Mouse (Mus musculus) hindbrain, postnatal 0 days (tissue): ENCODE results near the gene Abhd2. TPM values are rescaled to one million over a fixed set of nuclear protein-coding genes. Genes with fewer than 3 reads are reported as not detected.

Experiments
- ATAC-seq: fragments of 200-750 bp; cut with Nextera tagmentation; 2 replicates; pipeline ENCODE4 v1.8.0; 2017; ENCODE audit warnings: mild to moderate bottlenecking, moderate TSS enrichment, moderate library complexity
- DNase-seq: peaks from one replicate; pipeline ENCODE4 v3.0.0-alpha.2; 2015; ENCODE audit warnings: low spot score
- H3K27ac ChIP-seq: fragments of 300-500 bp; sonication (generic); 2 replicates; pipeline ENCODE4 v1.5.1; 2014; ENCODE audit warnings: mild to moderate bottlenecking
- H3K27me3 ChIP-seq: fragments of 300-500 bp; sonication (generic); 2 replicates; pipeline ENCODE4 v1.6.1; 2014; ENCODE audit warnings: low read length, mixed read lengths; ENCODE audit not compliant: insufficient read depth
- H3K36me3 ChIP-seq: fragments of 300-500 bp; sonication (generic); 2 replicates; pipeline ENCODE4 v1.6.1; 2014; ENCODE audit warnings: low read length, mixed read lengths; ENCODE audit not compliant: insufficient read depth
- H3K4me1 ChIP-seq: fragments of 300-500 bp; sonication (generic); 2 replicates; pipeline ENCODE4 v1.6.1; 2014; ENCODE audit warnings: antibody characterized with exemption, low read length, mixed read lengths; ENCODE audit not compliant: insufficient read depth
- H3K4me2 ChIP-seq: fragments of 300-500 bp; sonication (generic); 2 replicates; pipeline ENCODE4 v1.6.1; 2014; ENCODE audit warnings: low read depth, mild to moderate bottlenecking, low read length, moderate library complexity, mixed read lengths
- H3K4me3 ChIP-seq: fragments of 300-500 bp; sonication (generic); 2 replicates; pipeline ENCODE4 v1.5.1; 2014; ENCODE audit warnings: low read length
- H3K9ac ChIP-seq: fragments of 300-500 bp; sonication (generic); replicated peaks from 2 replicates; pipeline ENCODE4 v1.6.1; 2014; ENCODE audit warnings: mild to moderate bottlenecking, low read length, moderate library complexity, mixed read lengths
- H3K9me3 ChIP-seq: fragments of 300-500 bp; sonication (generic); 2 replicates; pipeline ENCODE4 v1.6.1; 2016; ENCODE audit warnings: low read length, mixed read lengths
- CTCF ChIP-seq: IDR thresholded peaks from 2 replicates; pipeline ENCODE4 v1.5.1; 2016; ENCODE audit warnings: antibody characterized with exemption, control low read depth, low read depth
- WGBS: fragments of 180-500 bp; shearing (Covaris S2); extraction: QIAGEN DNeasy Blood & Tissue Kit; methylation state at CpG from one replicate; pipeline ENCODE4 v1.1.7; 2014; 5-methylcytosine and 5-hydroxymethylcytosine counted together
- polyA plus RNA-seq: library from polyadenylated mRNA; unstranded; fragments of >200 nt; fragmentation: Nextera tagmentation; extraction: Ambion mirVana; gene quantifications from 2 replicates; pipeline ENCODE4 v1.2.1, GENCODE M21; 2015
- total RNA-seq: library from RNA; depleted of rRNA; stranded (reverse); fragments of >200 nt; gene quantifications from 2 replicates; pipeline ENCODE4 v1.2.3, GENCODE M21; 2014

Abhd2 gene
- total and polyA plus RNA-seq, 2 experiments from 2014 or later = 23.9 to 92.3 TPM

DNA sequence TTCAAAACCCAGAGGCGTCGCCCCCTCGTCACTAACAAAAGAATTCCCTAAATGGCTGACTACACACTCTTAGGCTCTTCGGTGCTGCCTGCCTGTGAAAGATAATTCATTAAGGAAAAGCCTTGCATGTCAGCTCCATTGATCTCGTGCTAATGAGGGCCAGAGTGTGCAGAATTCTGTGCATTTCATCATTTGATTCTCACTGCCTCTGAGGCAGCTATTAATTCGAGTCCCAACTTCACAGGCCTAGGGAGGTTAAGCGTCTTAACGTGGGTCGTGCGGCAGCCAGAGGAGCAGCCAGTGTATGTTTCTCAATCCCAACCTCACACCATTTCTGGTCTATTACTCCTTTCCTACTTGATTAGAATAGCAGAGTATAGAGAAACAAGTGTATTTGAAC lies 58.2 kb downstream of the Abhd2 start:
- no peaks in the 10 kb centered on the region for H3K27me3 ChIP-seq
- no peaks in the 10 kb centered on the region for H3K4me1 ChIP-seq
- no peaks in the 10 kb centered on the region for H3K9me3 ChIP-seq
- no peak overlapping the region for H3K4me3 ChIP-seq
- no peak for ATAC-seq
- no peak overlapping the region for H3K27ac ChIP-seq
- no peak overlapping the region for H3K9ac ChIP-seq
- H3K4me2 ChIP-seq = no peak overlapping the region
- 37% methylated on average over 10 of the region's 10 CpGs for WGBS
- H3K36me3 ChIP-seq = peaks cover 32% of the 10 kb centered on the region; the same call in 1 of the 2 replicates
- no peak for DNase-seq
- TF ChIP-seq CTCF = no peak

DNA sequence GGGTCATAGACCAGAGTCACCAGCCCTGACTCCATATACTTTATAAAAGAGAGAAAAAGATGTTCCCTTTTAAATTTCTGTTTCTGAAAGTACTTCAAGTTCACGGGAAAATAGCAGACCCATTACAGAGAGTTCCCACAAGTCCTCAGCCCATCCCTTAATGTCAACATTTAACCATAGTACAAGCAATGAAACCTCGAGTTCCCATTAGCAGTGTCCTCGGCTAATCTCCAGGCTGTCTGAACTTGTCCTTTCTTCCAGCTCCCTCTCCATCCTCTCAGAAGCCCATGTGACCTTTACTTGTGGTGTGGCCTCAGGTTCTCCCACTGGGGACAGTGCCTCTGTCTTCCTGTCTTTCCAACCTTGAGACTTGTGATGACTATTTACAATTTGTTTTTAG lies 60.4 kb downstream of the Abhd2 start:
- H3K9me3 ChIP-seq = no peaks in the 10 kb centered on the region
- H3K27ac ChIP-seq = no peak overlapping the region
- WGBS = 79% methylated on average over 3 of the region's 3 CpGs
- H3K27me3 ChIP-seq = no peaks in the 10 kb centered on the region
- ATAC-seq (no peak), DNase-seq (no peak)
- TF ChIP-seq CTCF = no peak
- no peaks in the 10 kb centered on the region for H3K4me1 ChIP-seq
- peaks cover 26% of the 10 kb centered on the region; the same call in 1 of the 2 replicates for H3K36me3 ChIP-seq
- no peak overlapping the region for H3K4me3 ChIP-seq
- no peak overlapping the region for H3K4me2 ChIP-seq
- no peak overlapping the region for H3K9ac ChIP-seq

DNA sequence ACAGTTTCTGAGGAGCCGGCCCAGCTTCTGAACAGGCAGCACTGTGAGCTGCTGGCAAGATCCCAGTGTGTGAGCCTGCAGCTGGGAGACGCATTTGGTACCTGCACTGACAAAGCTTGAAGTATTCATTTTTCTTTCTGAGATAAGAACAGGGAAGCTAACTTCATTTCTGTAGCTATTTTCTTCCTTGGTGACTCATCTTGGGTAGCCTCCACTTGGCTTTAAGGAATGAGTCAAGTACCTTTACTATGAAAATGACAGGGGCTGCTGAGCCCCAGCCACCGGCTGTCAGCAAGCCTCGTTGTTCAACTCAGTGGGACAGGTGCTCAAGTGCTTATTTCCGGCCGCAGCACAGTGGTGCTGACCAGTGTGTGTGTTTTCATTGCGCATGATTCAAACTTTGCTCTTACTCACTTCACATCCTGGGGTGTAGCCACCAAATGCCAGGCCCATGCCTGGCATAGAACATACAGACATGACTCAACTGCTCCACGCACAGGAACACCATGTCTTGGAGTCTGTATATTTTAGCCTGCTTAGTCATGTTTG lies 63.4 kb downstream of the Abhd2 start:
- ATAC-seq (no peak), DNase-seq (no peak)
- no peak overlapping the region for H3K4me2 ChIP-seq
- 80% methylated on average over 8 of the region's 8 CpGs for WGBS
- no peak overlapping the region for H3K4me3 ChIP-seq
- H3K36me3 ChIP-seq = peaks cover 13% of the 10 kb centered on the region; the same call in 1 of the 2 replicates
- H3K27ac ChIP-seq = no peak overlapping the region
- TF ChIP-seq CTCF = no peak
- no peaks in the 10 kb centered on the region for H3K4me1 ChIP-seq
- no peak overlapping the region for H3K9ac ChIP-seq
- no peaks in the 10 kb centered on the region for H3K27me3 ChIP-seq
- no peaks in the 10 kb centered on the region for H3K9me3 ChIP-seq

DNA sequence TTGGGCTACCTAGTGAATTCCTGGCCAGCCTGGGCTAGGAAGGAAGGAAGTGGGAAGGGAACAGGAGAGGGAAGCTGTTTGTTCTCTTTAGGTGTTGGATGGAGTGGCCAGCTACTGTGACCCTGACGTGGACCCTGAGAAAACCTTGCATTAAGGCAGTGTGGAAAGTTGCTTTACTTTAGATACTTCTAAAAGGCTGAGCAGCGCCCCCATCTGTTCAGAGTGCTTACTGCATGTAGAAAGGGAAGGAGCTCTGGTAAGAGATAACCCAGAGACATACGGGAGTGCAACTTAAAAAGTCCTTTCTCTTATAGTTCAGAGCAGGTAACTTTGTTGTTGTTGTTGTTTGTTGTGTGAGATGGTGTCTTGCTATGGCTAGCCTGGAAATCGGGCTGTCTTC lies 72.9 kb downstream of the Abhd2 start:
- Histone ChIP-seq H3K27ac (no peak overlapping the region), H3K9ac (no peak overlapping the region), H3K4me2 (no peak overlapping the region), H3K27me3 (no peaks in the 10 kb centered on the region), H3K9me3 (no peaks in the 10 kb centered on the region), H3K4me1 (no peaks in the 10 kb centered on the region), H3K36me3 (peaks cover 20% of the 10 kb centered on the region), H3K4me3 (no peak overlapping the region)
- WGBS = 52% methylated on average over 4 of the region's 4 CpGs
- peak; percentile 75 for TF ChIP-seq CTCF
- no peak for ATAC-seq
- DNase-seq = peak; percentile 79

DNA sequence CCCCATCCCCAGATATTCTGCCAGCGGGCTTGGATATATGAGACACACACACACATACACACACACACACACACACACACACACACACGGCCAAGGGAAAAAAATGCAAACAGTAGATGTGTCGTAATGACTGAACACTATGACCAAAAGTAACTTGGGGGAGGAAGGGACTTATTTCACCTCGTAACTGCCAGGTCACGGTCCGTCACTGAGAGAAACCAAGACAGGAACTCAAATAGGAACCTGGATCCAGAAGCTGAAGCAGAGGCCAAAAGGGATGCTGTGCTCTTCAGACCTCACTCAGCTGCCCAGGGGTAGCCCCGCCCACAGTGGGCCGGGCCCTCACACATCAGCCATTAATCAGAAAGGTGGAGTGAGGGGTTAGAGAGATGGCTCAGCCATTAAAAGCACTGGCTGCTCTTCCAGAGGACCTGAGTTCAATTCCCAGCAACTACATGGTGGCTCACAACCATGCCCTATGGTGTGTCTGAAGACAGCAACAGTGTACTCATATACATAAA lies 73.6 kb downstream of the Abhd2 start:
- 80% methylated on average over 8 of the region's 8 CpGs for WGBS
- Histone ChIP-seq H3K4me3 (no peak overlapping the region), H3K36me3 (peaks cover 26% of the 10 kb centered on the region), H3K4me2 (no peak overlapping the region), H3K27ac (no peak overlapping the region), H3K27me3 (no peaks in the 10 kb centered on the region), H3K9me3 (no peaks in the 10 kb centered on the region), H3K4me1 (no peaks in the 10 kb centered on the region), H3K9ac (no peak overlapping the region)
- DNase-seq = no peak
- TF ChIP-seq CTCF = no peak
- ATAC-seq = no peak

DNA sequence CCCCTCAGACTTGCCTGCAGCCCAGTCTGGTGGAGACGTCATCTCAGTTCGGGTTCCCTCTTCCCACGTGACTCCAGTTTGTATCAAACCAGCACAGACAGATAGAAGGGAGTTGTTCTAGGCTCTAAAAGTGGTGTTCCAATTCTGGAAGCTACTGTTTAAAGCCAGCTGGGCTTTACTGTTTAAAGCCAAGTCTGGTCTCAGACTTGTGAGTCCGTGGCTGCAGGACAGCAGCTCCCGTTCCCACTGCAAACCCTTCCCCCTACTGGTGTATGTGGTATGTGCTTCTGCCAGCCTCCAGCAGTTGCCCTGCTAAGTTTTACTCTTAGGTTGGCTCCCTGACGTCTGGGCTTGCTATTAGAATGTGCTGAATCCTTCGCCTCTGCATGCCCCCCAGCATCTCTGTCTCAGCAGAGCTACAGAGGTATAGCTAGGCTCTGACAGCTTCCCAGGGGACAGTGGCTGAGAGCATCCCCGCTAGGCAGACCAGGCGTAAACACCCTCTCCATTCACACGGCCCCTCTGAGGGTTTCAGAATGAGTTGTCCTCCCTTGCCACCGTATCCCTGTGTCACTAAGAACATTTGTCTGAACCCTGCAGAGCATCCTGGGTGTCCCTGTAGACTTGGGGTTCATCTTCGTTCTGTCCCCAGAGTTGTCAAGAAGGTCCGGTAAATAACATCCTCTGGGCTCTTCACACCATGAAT lies 74.3 kb downstream of the Abhd2 start:
- Histone ChIP-seq H3K4me1 (no peaks in the 10 kb centered on the region), H3K9ac (no peak overlapping the region), H3K4me3 (no peak overlapping the region), H3K9me3 (no peaks in the 10 kb centered on the region), H3K4me2 (no peak overlapping the region), H3K27me3 (no peaks in the 10 kb centered on the region), H3K27ac (no peak overlapping the region; the same call in 1 of the 2 replicates), H3K36me3 (peaks cover 32% of the 10 kb centered on the region)
- peak; percentile 54 for TF ChIP-seq CTCF
- peak; percentile 50 for DNase-seq
- 60% methylated on average over 13 of the region's 13 CpGs for WGBS
- no peak for ATAC-seq

DNA sequence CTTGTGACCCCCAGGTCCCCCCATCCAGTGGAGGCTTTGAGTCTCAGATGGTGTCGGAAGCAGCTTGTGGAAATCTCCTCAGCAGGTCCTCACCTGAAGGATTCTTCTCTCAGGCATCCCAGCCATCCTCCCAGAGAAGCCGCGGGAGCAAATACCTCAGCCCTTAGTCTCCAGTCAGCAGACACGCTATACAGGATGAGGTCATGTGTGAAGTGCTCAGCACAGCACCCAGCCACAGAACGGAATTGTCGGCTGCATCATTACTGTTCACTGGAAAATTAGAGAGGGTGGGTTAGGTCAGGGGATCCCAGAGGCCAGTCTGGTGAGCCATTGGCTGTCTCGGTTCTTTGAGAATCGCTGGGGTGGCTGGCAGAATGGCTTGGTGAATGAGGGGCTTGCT lies 75.8 kb downstream of the Abhd2 start:
- H3K9me3 ChIP-seq = no peaks in the 10 kb centered on the region
- no peak overlapping the region for H3K4me3 ChIP-seq
- no peak overlapping the region for H3K27ac ChIP-seq
- no peaks in the 10 kb centered on the region for H3K4me1 ChIP-seq
- peaks cover 34% of the 10 kb centered on the region for H3K36me3 ChIP-seq
- no peak overlapping the region for H3K9ac ChIP-seq
- 84% methylated on average over 8 of the region's 8 CpGs for WGBS
- no peak overlapping the region for H3K4me2 ChIP-seq
- no peak for ATAC-seq
- no peaks in the 10 kb centered on the region for H3K27me3 ChIP-seq
- no peak for DNase-seq
- no peak for TF ChIP-seq CTCF
